Mouse (Mus musculus): ENCODE data around the gene Lin7a.
"Not testable (repeated sequence)": the region's sequence is repeated elsewhere in the genome, so short reads cannot be mapped to it uniquely, and the experiment has no call there.

Lin7a gene

GRCm38 (mm10) chr10:107237076-107237475 is 34.4 kb upstream of the Lin7a start:
- no peak for DNase-seq (ENCODE audit: low spot score in 2 of 2)

GRCm38 (mm10) chr10:107237736-107238135 is 33.8 kb upstream of the Lin7a start:
- no peak for DNase-seq (ENCODE audit: low spot score in 2 of 2)

GRCm38 (mm10) chr10:107238151-107238860 is 33.2 kb upstream of the Lin7a start:
- DNase-seq (ENCODE audit: low spot score in 2 of 2): no peak

- DNase-seq (ENCODE audit: low spot score in 2 of 2): no peak
These were observed 32.5 kb upstream of the Lin7a start for GRCm38 (mm10) chr10:107238861-107239435.

- DNase-seq (ENCODE audit: low spot score in 2 of 2): no peak
These were observed 31.7 kb upstream of the Lin7a start for GRCm38 (mm10) chr10:107239651-107240330.

- no peak for DNase-seq (ENCODE audit: low spot score in 2 of 2)
These were observed 31.0 kb upstream of the Lin7a start for GRCm38 (mm10) chr10:107240446-107240845.

- no peak for DNase-seq (ENCODE audit: low spot score in 2 of 2)
These were observed 30.5 kb upstream of the Lin7a start for GRCm38 (mm10) chr10:107240986-107241385.

- no peak for DNase-seq (ENCODE audit: low spot score in 2 of 2)
These were observed 30.1 kb upstream of the Lin7a start for GRCm38 (mm10) chr10:107241406-107241805.

GRCm38 (mm10) chr10:107241999-107242398 is 29.5 kb upstream of the Lin7a start:
- not testable (repeated sequence) for DNase-seq (ENCODE audit: low spot score in 2 of 2)

- no peak for DNase-seq (ENCODE audit: low spot score in 2 of 2)
These were observed 28.6 kb upstream of the Lin7a start for GRCm38 (mm10) chr10:107242696-107243400.

GRCm38 (mm10) chr10:107244211-107244610 is 27.3 kb upstream of the Lin7a start:
- no peak for DNase-seq (ENCODE audit: low spot score in 2 of 2)

- no peak for DNase-seq (ENCODE audit: low spot score in 2 of 2)
These were observed 26.6 kb upstream of the Lin7a start for GRCm38 (mm10) chr10:107244691-107245530.

- no peak for DNase-seq (ENCODE audit: low spot score in 2 of 2)
These were observed 26.0 kb upstream of the Lin7a start for GRCm38 (mm10) chr10:107245531-107245840.

- DNase-seq (ENCODE audit: low spot score in 2 of 2): no peak
These were observed 25.5 kb upstream of the Lin7a start for GRCm38 (mm10) chr10:107245961-107246460.

- DNase-seq (ENCODE audit: low spot score in 2 of 2): no peak
These were observed 24.4 kb upstream of the Lin7a start for GRCm38 (mm10) chr10:107247001-107247670.

GRCm38 (mm10) chr10:107248481-107248880 is 23.0 kb upstream of the Lin7a start:
- no peak for DNase-seq (ENCODE audit: low spot score in 2 of 2)

GRCm38 (mm10) chr10:107249056-107249455 is 22.4 kb upstream of the Lin7a start:
- DNase-seq (ENCODE audit: low spot score in 2 of 2): no peak

GRCm38 (mm10) chr10:107249606-107250186 is 21.8 kb upstream of the Lin7a start:
- DNase-seq (ENCODE audit: low spot score in 2 of 2): no peak

- no peak for DNase-seq (ENCODE audit: low spot score in 2 of 2)
These were observed 20.9 kb upstream of the Lin7a start for GRCm38 (mm10) chr10:107250346-107251210.

Data from left cerebral cortex, adult 9 months (tissue).